Mouse (Mus musculus): ENCODE measurements around the gene Hdac7.

Hdac7 gene

GRCm38 (mm10) chr15:97787799-97788667, 56.3 kb downstream of the Hdac7 start:
- no peak for DNase-seq

- DNase-seq, result no peak
Observed at GRCm38 (mm10) chr15:97787148-97787798, 57.0 kb downstream of the Hdac7 start.

GRCm38 (mm10) chr15:97786412-97787112, 57.7 kb downstream of the Hdac7 start:
- DNase-seq, result no peak

GRCm38 (mm10) chr15:97785731-97786411, 58.4 kb downstream of the Hdac7 start:
- DNase-seq, result no peak

GRCm38 (mm10) chr15:97784561-97785161, 59.6 kb downstream of the Hdac7 start:
- no peak for DNase-seq

GRCm38 (mm10) chr15:97784092-97784559, 60.2 kb downstream of the Hdac7 start:
- peak; percentile 80 to 84 for DNase-seq

GRCm38 (mm10) chr15:97782749-97783105, 61.6 kb downstream of the Hdac7 start:
- DNase-seq, result peak; percentile 73 to 77

- no peak for DNase-seq
Observed at GRCm38 (mm10) chr15:97781961-97782748, 62.1 kb downstream of the Hdac7 start.

GRCm38 (mm10) chr15:97780611-97781031, 63.7 kb downstream of the Hdac7 start:
- no peak for DNase-seq

- DNase-seq, result no peak
Observed at GRCm38 (mm10) chr15:97779576-97779975, 64.7 kb downstream of the Hdac7 start.

GRCm38 (mm10) chr15:97778311-97779098, 65.8 kb downstream of the Hdac7 start, which contains the start of gene Slc48a1:
Gene Slc48a1 (plus strand): TSS chr15:97778520.
- DNase-seq, result no peak

- no peak for DNase-seq
Observed at GRCm38 (mm10) chr15:97776919-97777318, 67.4 kb downstream of the Hdac7 start.

- peak in 1 of 2 experiments; percentile 57 for DNase-seq
Observed at GRCm38 (mm10) chr15:97776514-97776913, 67.8 kb downstream of the Hdac7 start.

- no peak for DNase-seq
Observed at GRCm38 (mm10) chr15:97773961-97774370, 70.3 kb downstream of the Hdac7 start.

- DNase-seq, result no peak
Observed at GRCm38 (mm10) chr15:97773108-97773507, 71.2 kb downstream of the Hdac7 start.

- DNase-seq, result no peak
Observed at GRCm38 (mm10) chr15:97770280-97770679, 74.0 kb downstream of the Hdac7 start.

- no peak for DNase-seq
Observed at GRCm38 (mm10) chr15:97768192-97768591, 76.1 kb downstream of the Hdac7 start.

- peak; percentile 83 to 88 for DNase-seq
Observed at GRCm38 (mm10) chr15:97767280-97768186, 76.8 kb downstream of the Hdac7 start, which contains the start of gene Rapgef3. Gene Rapgef3 (minus strand): TSS chr15:97767972.

- DNase-seq, result no peak
Observed at GRCm38 (mm10) chr15:97766594-97767279, 77.6 kb downstream of the Hdac7 start.
